Mouse (Mus musculus): ENCODE data around the gene Sgo2a. TPM values are rescaled to one million over a fixed set of nuclear protein-coding genes. Genes with fewer than 3 reads are reported as not detected.
"Not testable (repeated sequence)": the region's sequence is repeated elsewhere in the genome, so short reads cannot be mapped to it uniquely, and the experiment has no call there.

Gene Sgo2a
- under 1 TPM; 0.30 to 0.67 TPM for total RNA-seq (2021)
- long read RNA-seq, experiment 1 = 0 reads
- long read RNA-seq, experiment 2, partial matches to known transcripts = 1 of 1 reads
- long read RNA-seq, experiment 2, other reads (novel, unspliced or antisense) = 0 of 1 reads

DNA sequence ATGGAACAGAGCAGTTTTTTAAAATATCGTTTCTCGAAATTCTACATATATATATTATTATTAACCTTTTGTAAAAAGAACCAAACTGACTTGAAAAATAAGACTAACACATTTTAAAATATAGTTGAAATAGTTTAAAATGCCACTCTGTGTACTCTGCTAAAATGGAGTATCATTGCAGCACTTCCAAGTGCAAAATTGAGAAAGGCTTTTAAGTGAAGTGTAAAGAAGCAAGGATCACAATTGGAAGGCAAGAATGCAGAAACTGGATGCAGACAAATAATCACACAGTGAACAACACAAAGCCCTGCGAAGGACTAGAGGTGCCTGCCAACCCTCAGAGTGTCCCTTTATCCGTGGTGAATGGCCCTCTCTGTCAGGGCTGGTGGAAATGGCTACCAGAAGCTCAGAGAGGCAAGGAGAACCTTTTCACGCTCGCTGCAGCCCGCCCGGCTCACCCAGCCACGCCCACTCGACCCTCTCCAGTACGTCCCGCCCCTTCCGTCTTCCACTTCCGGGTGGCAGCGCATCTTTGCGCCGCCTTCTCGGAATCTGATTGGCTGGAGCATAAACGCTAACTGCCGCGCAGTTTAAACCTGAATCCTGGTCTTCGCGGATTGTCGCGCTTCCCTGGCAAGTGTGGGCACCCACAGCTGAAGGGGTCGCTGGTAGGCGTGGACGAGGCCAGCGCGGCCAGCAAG lies at the start of gene Sgo2a:
Gene Sgo2a, plus strand, starts transcription at position 540 of the 701 bp plus-strand sequence.
- peak; percentile 81 to 86 for DNase-seq (ENCODE audit: low spot score in 2 of 2)

DNA sequence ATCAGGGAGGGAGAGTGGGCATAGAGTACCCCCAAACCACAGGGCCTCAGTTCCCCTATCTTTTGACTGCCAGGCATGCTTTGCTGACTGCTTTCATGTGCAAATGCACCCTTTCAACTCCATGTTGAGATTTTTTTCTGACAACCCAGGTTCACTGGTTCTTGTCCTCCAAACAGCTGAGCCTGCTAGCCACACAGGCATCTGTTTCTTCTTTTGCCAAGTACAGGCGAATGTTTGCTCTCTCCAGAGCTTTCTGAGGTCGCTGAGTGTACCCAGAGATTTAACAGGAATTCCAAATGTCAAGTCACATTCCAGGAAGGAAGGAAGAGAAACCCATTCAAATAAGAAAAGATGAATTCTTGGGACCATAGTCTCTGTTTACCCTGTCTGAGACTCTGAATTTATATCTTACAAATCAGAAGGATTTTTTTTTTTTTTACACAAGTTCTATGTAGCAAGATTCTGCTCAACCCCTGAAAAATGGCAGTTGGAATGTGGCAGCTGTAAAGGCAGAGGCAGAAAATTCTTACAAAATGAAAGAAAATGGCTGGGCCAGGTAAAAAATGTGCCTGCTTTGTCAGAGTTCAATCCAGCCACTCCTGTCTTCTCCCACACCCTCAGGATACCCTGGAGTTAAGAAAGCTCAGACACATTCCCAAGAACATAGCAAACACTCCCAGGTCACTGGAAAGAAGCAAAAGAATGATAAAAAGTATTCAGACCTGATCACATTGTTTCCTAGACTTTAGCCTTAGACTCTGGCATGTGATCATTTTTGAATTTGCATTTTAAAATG lies 48.0 kb upstream of the Sgo2a start:
- no peak for DNase-seq (ENCODE audit: low spot score in 2 of 2)

DNA sequence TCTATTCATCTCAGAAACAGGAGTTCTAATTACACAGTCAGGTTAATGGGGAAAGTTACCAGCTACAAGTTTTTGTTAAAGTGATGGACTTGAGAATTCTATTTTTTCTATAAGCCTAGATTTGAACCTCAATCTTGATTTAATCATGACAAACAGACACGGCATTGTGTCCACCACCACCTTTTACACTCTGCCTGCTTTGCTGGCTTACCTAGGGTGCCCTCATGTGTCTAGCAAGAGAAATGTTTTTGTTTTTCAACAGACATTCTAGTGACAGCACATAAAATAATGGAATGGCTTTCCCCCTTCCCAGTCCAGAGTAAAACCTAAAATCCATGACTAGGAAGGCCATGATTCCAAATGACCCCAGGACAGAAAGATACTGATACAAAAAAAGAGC lies 46.6 kb upstream of the Sgo2a start:
- DNase-seq (ENCODE audit: low spot score in 2 of 2) = no peak

DNA sequence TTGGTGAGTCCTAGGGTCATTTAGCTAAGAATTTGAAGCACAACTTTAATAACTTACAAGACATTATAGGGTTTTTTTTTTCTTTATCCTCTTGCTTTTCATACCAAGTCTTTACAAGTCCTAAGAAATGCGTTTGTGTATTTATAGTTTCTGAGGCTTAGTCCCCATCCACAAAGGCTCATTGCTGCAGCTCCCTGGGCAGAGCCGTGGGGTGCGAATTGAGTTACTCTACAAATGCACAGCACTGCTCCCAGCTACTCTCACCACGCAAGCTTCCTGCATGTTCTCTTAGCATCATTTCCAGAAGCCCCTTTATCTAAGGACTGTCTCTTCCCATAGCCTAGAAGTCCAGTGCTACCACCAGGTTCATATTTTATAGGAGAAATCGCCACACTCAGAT lies 46.1 kb upstream of the Sgo2a start:
- DNase-seq (ENCODE audit: low spot score in 2 of 2) = no peak

DNA sequence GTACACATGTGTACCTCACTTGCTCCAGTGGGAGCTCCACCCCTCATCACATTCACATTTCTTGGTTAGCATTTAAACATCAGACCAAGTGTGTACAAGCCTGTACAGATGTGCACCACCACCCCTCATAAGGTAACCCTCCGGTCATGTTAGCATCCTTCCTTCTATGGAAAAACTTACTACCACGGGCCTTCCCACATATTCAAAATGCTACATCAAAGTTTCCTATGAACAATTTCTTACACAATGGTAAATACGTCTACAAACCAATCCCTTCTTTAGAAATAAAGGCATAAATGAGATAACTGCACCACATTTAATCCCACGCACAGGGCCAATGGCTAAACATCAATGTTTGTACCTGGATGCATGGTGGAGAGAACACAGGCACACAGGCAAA lies 43.3 kb upstream of the Sgo2a start:
- DNase-seq (ENCODE audit: low spot score in 2 of 2) = no peak

DNA sequence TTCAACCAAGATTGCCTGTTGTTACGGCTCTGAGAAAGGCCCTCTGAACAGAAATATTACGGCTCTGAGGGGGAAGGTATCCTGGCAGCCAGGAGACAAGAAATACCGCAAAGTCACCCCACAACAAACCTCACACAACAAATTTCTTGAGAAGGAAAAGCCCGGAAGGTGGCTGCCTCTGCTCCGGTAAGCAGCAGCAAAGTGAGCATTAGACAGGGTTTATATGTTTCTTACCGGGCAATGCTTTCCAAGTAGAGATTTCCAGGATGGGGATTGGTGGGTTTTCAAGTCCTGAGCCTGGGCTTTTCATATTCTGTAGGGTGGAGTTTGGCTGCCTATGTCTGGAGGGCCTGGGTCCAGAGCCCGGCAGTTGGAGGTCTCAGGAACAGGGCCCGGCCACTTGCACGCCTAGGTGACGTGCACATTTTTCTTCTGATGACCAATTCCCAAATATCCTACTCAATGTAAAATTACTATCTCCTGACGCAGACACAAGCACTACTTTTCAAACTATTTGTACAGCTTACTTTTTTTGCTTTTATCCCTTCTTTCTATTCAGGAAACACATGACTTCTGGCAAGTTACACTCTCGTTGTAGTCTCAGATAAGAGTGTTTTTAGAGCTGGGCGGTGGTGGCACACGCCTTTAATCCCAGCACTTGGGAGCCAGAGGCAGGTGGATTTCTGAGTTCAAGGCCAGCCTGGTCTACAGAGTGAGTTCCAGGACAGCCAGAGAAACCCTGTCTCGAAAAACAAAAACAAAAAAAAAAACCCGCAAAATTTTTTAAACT lies 42.0 kb upstream of the Sgo2a start:
- no peak for DNase-seq (ENCODE audit: low spot score in 2 of 2)

DNA sequence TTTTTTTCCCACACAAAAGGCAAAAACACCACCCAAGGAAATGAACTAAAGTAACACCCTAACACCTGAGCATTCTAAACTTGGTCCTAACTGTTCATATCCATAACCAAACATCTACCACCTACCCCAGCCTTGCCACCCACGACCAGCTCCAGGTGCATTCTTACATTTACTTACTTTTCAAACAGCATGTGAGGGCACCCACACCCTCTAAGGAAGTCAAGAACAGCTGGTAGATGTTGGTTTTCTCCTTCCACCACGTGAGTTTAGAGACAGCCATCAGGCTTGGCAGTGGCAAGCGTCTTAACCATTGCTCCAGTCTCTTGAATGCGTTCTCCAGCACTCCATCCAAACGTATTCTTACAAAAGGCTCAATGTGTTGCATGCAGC lies 41.4 kb upstream of the Sgo2a start:
- no peak for DNase-seq (ENCODE audit: low spot score in 2 of 2)

DNA sequence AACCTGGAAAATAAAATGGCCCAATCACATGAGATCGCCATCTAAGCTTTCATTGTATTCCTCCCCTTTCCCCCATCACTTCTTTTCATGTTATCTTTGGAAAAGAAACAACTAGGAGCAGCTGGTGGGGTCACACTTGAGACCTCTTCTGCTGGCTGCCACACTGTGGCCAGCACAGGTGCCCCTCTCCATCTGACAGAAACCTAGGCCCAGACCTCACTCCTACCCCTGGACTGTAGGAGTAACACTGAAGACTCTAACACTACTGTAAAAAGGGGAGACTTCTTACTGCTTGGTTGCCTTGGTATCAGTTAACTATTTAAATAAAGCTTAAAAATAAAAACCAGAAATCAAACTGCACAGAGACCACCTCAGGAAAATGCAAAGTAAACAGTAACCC lies 40.0 kb upstream of the Sgo2a start:
- no peak for DNase-seq (ENCODE audit: low spot score in 2 of 2)

DNA sequence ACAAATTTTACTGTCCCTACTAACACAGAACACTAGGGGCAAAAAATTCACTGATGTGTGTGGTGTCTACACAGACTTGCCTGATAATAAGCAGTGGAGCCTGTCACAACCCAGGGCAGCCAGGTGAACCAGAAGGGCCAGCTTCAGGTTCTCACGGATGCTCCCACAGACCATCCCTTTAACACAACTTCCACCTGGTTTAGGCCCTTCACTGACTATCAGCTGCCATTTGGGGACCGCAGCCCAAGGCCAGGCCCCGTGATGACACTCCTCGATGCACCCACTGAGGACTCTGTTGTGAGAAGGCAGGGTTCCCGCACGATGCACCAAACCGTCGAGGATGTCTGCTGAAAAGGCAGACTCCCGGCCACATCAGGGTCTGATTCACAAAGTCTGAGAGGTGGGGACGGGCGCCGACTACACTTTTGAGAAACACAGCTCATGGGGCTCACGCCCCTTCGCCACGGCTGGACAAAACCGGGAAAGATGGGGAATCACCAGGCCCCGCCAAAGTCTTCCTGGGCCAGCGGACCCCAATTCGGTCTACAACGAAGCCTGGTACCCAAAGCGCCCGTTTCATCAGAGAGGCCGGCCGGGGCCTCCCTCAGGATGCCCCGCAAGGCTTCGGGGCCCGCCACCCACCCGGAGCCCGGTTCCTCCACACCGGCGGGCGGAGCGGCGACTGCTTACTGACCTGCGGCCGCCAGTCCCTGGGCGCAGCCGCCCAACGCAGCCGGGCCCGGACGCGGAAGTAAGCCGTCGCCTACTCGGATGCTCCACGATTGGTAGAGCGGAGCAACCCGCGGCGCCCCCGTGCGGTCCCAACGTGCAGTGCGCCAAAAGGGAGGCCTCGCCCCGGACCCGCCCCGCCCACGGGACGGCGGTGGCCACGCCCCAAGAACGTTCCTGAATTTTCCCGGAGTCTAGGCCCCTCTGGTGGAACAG lies 26.2 kb upstream of the Sgo2a start:
- DNase-seq (ENCODE audit: low spot score in 2 of 2) = peak; percentile 98 to 99

DNA sequence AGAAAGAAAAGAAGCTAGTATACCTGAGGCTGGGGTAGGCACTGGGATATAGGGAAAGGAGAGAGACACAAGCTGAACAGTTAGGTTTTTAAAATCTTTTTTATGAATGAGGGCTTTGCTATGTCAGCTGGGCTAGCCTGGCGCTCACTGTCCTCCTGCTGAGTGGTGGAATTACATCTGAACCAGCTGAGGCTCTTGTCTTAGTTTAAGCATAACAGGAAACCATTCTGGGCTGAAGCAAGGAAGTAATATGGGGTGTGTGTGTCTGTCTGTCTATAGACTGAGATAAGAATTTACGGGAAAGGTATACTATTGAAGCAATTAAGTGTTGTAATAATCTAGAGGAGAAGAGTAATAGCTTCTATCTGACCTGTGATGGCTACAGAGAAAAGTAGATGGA lies 24.2 kb upstream of the Sgo2a start:
- DNase-seq (ENCODE audit: low spot score in 2 of 2) = no peak

DNA sequence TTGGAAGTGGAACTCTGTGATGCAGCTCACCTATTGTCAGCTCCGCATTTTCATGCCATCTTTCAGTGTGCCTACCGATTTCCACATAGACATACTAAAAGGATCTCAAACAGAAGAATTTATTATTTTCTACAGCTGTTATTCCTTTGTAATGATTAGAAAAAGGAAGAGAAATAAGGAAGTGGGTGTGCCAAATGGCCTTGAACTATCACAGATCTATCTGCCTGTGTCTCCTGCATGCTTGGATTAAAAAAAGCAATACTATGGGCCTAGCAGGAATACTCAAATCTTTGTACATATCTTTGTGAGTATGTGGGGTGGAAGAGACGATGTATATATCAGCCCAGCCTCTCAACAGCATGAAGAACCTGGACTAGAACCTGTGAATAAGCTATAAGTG lies 18.9 kb upstream of the Sgo2a start:
- no peak for DNase-seq (ENCODE audit: low spot score in 2 of 2)

DNA sequence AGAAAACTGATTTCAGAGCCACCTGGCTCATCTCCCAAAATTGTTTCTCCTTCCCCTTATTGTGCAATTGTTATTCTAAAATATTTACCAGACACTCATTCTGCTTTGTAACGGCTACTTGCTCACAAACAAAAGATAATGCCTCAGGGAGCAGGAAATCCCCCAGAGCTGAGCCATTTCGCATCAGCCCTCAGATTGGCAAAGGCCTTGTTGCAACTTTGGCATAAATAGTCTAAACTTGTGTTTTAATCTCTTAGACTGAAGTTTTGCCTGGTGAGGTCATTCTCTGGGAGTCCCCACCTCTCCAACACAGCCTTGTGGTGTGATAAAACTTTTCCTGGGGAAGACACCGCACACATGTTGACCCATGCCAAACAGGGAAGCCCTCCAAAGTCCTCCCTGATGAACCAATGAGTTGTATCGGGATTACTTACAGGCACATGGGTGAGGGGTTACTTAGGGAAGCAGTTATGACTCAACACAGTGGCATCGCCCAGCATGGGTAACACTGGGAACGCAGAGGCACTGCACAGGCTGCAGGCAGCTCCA lies 6.6 kb upstream of the Sgo2a start:
- DNase-seq (ENCODE audit: low spot score in 2 of 2) = no peak

DNA sequence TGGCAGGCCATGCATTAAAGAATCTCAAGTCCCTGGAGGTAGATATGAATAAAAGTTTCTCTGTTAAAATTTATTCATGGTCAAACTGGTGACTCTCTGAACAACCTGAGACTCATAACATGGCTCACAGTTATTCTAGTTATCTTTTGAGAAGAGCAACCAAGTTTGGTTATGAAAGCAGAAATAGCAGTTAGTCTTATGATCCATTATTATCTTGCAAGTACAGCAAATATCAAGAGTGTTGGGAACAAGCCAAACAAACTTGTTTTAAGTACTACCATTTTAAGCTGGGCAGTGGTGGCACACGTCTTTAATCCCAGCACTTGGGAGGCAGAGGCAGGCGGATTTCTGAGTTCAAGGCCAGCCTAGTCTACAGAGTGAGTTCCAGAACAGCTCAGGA lies 4.5 kb upstream of the Sgo2a start:
- DNase-seq (ENCODE audit: low spot score in 2 of 2) = no peak

DNA sequence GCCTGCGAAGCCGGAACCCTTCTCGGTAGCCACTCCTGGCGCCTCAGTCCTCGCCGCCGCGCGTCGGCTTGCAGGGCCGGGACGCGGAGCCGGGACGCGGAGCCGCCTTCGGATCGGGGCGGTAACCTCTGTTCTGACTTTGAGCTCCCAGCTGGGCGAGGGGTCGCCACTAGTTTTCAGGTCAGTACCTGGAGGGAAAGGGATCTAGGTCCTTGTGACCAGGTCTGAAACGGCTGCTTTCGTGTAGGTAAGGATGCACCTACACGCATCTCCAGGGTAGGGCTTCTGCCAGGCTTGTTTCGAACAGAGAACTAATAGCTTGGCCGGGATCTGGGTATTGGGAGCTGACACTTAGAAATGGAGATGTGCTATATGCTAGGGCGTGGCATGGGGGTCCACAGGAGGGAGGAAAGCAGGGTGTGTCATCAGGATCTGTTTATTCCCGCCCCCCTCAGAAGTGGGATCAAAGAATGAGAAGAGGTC lies 403 bp downstream of the Sgo2a start:
- DNase-seq (ENCODE audit: low spot score in 2 of 2) = no peak

DNA sequence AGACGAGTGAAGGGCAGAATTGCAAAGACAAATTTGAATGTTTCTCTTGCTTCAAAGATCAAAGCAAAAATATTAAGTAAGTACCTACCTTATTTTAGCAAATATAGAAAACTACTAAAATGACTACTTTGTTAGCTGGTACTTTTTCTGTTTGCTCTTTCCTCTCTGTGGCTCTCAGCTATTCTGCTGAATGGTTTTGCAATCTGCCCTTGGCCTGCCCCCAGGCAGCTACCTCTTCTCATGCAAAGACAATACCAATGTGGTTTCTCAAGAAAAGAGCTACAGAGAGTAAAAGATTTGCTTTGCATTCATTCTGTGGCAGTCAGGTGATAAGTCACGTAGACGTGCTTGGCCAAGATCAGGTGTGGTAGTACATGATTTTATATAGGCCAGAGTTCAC lies 2.4 kb downstream of the Sgo2a start:
- DNase-seq (ENCODE audit: low spot score in 2 of 2) = no peak

DNA sequence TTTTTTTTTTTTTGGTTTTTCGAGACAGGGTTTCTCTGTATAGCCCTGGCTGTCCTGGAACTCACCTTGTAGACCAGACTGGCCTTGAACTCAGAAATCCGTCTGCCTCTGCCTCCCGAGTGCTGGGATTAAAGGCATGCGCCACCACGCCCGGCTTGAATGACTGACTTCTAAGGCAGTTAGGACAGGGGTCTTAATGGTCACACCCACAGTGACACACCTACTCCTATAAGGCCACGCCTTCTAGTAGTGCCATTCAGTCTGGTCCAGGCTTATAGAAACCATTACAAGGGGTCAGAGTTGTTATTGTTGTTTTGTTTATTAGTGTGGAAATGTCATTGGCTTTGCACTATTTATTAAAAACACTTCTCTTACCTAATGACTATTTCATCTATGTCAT lies 10.6 kb downstream of the Sgo2a start:
- not testable (repeated sequence) for DNase-seq (ENCODE audit: low spot score in 2 of 2)

DNA sequence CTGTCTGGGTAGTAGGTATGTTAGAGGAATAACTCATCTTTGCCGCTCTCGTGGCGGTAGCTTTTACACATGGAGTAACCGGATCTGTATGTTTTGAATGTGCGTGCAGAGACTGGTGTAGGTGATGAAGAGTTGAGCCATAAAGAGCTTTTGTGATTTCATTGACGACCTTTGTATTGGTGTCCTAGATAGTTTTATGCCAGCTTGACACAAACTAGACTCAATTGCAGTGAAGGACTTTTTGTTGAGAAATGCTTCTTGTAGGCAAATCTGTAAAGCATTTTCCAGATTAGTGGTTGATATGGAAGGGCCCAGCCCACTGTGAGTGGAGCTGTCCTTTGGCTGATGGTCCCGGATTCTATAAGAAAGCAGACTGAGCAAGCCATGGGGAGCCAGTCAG lies 23.1 kb downstream of the Sgo2a start, which contains the start of gene Kctd18:
Gene Kctd18, minus strand, starts transcription at position 101 of the 400 bp plus-strand sequence.
- no peak for DNase-seq (ENCODE audit: low spot score in 2 of 2)

DNA sequence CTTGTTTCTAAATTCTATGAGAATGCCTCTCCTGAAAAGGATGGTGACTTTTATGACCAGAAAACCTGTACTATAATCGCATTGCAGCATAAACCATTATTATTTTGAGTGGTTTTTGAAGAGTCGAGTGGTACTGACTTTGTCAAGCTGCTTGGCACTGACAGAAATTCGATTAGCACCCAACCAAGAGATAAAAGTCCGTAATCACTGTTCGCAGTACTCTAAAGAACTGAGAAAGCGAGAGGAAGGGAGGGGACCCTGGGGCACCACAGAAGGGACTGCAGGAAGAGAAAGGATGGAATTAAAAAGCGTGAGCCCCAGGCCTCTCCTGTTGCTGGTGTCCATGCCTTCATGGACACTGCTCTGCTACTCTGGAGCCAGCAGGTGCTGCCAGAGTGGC lies 31.9 kb downstream of the Sgo2a start:
- no peak for DNase-seq (ENCODE audit: low spot score in 2 of 2)

DNA sequence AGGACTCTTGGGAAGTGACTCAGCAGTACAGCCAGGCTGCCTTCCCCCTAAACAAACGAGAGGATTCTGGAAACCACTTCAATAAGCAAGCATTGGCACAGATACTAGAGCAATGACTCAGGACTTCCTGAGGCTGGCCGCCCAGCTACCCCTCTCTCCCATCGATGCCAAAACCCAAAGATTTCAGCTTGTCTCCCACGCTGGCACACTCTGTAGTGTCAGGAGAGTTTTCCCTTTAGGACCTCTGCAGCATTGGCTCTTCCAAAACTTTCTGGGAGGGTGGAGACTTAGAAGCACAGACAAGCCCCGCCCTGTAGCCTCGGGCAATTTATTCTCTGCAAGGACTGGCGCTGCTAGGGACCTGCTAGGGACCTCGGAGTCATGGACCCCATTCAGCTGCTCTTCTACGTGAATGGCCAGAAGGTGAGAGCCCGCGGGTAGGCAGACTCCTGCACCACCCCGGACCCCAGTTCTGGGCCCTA lies 33.9 kb downstream of the Sgo2a start, which contains the start of gene Aox1:
Gene Aox1, plus strand, starts transcription at position 296 of the 482 bp plus-strand sequence.
- peak; percentile 52 to 60 for DNase-seq (ENCODE audit: low spot score in 2 of 2)
